Mouse (Mus musculus): ENCODE measurements around the gene Car15. TPM values are rescaled to one million over a fixed set of nuclear protein-coding genes. Genes with fewer than 3 reads are reported as not detected.
A peak's percentile ranks its signal among the peaks of the same experiment; 100 is the strongest.

Gene Car15
- polyA plus RNA-seq, 1 experiment from 2014 or later: 0.52 TPM

DNA sequence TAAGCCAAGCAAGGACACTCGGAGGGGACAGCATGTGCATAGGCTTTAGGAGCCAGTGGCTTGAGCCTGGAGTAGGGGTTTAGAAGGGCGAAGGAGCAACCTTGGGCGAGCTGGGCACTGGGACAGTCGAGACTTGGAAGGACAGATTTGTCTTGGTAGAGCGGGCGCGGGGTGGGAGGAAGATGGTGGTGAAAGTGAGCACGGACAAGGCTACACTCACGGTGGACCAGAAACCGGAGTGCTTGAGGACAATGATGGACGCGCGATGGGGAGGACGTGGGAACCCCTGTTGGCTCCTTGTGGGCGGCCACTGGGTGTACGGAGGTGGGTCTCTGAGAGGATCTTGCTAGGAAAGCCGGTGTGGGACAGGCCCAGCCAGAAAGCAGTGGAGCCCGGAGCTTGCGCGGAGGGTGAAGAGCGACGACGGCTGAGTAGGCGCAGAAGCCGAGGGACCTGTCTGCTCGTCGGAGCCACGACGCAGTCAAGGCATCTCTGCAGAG is 40.3 kb downstream of the Car15 start:
- Histone ChIP-seq H3K9ac (replicated peaks) (peak overlapping the region; percentile 51), H3K27me3 (ENCODE audit: insufficient read depth, low read length) (peaks cover 64% of the 10 kb centered on the region), H3K4me1 (ENCODE audit: insufficient read depth) (peaks cover 20% of the 10 kb centered on the region), H3K36me3 (replicated peaks; ENCODE audit: insufficient read depth, low read length) (no peaks in the 10 kb centered on the region), H3K9me3 (ENCODE audit: low read length) (no peaks in the 10 kb centered on the region), H3K27ac (ENCODE audit: low read depth) (peak overlapping the region; percentile 57), H3K4me3 (ENCODE audit: low read depth, low read length) (peak overlapping the region; percentile 49), H3K4me2 (ENCODE audit: low read depth, low read length) (peak overlapping the region; percentile 70)
- no peak for DNase-seq
- no peak for ATAC-seq
- WGBS (ENCODE audit: insufficient replicate concordance): 5% methylated on average over 29 of the region's 29 CpGs
- no peak for TF ChIP-seq CTCF (IDR thresholded peaks at IDR 0.05; ENCODE audit: low read depth)
- no peak for TF ChIP-seq EP300 (IDR thresholded peaks at IDR 0.05; ENCODE audit: low read depth)

DNA sequence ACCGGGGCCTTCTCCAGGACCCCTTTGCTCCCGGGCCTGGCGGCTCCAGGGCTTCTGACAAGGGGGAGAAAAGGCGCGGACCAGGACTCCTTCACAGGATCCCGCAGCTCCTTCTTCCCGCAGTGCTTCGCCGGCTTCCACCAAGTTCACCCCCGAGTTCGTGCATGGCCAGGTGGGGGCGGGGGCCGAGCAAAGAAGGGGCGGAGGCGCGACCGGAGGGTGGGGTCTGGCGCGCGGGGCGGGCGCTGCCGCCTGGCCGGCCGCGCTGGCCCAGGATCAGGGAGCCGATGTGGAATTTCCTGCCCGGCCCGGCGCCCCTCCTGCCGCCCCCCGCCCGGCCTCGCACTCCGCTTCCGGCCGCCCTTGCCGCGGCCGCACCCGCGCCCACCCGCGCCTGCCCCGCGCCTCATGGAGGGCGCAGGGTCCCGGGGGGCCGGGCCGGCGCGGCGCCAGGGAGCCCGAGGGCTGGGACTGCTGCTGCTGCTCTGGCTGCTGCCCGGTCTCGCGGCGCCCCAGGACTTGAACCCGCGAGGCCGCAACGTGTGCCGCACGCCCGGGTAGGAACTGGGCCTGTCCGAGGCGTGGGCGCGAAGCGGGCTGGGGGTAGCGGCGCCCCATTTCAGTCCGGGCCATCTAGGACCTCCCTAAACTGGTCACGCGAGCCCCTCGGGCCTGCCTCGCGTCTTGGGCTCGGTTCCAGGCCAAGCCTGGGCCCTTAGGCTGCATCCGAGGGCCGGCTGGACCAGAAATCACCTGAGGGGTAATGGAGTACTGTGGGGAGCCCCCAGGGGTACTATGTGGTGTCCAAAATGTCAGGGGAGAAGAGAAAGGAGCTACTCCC is 41.0 kb downstream of the Car15 start, which contains the start of gene Scarf2:
Gene Scarf2, plus strand, starts transcription at position 312 of the 841 bp plus-strand sequence.
- Histone ChIP-seq H3K36me3 (replicated peaks; ENCODE audit: insufficient read depth, low read length) (no peaks in the 10 kb centered on the region), H3K27me3 (ENCODE audit: insufficient read depth, low read length) (peaks cover 58% of the 10 kb centered on the region), H3K4me2 (ENCODE audit: low read depth, low read length) (peak within 1 kb of the TSS; percentile 70), H3K9me3 (ENCODE audit: low read length) (no peaks in the 10 kb centered on the region), H3K27ac (ENCODE audit: low read depth) (peak within 1 kb of the TSS; percentile 57), H3K4me1 (ENCODE audit: insufficient read depth) (peaks cover 16% of the 10 kb centered on the region), H3K4me3 (ENCODE audit: low read depth, low read length) (peak within 1 kb of the TSS; percentile 49), H3K9ac (replicated peaks) (peak within 1 kb of the TSS; percentile 51)
- DNase-seq (no peak), ATAC-seq (peak; percentile 25; the same call in 1 of the 2 replicates)
- no peak for TF ChIP-seq EP300 (IDR thresholded peaks at IDR 0.05; ENCODE audit: low read depth)
- TF ChIP-seq CTCF (IDR thresholded peaks at IDR 0.05; ENCODE audit: low read depth): no peak
- 3% methylated on average over 71 of the region's 81 CpGs for WGBS (ENCODE audit: insufficient replicate concordance)

DNA sequence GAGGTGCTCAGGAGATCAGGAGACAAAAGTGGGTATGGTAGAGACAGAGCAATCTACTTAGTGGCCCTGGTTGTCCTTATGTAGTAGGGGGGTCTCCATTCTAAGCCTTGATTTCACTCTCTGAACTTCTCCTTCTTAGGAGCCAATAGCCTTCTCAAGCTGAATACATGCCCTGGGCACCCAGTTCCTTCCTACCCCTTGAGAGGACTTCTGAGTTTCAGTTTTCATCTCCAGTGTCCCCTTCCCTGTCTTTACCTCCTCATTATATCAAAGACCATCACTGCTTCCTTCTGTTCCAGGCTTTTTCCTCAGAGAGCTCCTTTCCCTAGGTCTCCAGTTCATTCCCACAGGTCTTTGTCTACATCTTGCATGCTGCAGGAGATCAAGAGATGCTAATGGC is 41.6 kb downstream of the Car15 start:
- Histone ChIP-seq H3K9ac (replicated peaks) (no peak overlapping the region), H3K4me1 (ENCODE audit: insufficient read depth) (peaks cover 16% of the 10 kb centered on the region), H3K27me3 (ENCODE audit: insufficient read depth, low read length) (peaks cover 51% of the 10 kb centered on the region), H3K27ac (ENCODE audit: low read depth) (no peak overlapping the region), H3K9me3 (ENCODE audit: low read length) (no peaks in the 10 kb centered on the region), H3K4me2 (ENCODE audit: low read depth, low read length) (peak overlapping the region; percentile 70), H3K36me3 (replicated peaks; ENCODE audit: insufficient read depth, low read length) (0 out of 2 replicates have a peak, but pooled peaks cover 3% of the 10 kb centered on the region), H3K4me3 (ENCODE audit: low read depth, low read length) (peak overlapping the region; percentile 49)
- ATAC-seq: no peak
- no peak for DNase-seq
- TF ChIP-seq CTCF (IDR thresholded peaks at IDR 0.05; ENCODE audit: low read depth) (no peak), EP300 (IDR thresholded peaks at IDR 0.05; ENCODE audit: low read depth) (no peak)

DNA sequence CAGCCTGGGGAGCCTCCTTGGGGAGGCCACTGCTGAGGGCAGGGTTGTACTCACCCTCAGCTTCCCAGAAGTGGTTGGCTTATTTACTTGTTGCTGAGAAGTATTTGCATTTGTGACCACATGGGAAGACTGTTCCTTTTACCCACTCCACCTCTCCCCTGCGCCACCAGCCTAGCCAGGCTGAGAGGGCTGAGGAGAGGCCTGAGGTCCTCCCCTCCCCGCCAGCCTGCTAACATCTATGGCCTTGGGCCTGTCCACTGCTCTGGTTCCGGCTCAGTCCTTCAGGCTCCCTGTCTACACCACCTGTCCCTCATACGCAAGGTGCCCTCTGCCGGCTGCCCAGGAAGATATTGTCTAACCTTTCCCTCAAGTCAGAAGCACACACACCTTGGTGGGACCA is 42.5 kb downstream of the Car15 start:
- H3K27ac ChIP-seq (ENCODE audit: low read depth): no peak overlapping the region
- no peaks in the 10 kb centered on the region for H3K9me3 ChIP-seq (ENCODE audit: low read length)
- DNase-seq (no peak), ATAC-seq (no peak)
- no peak overlapping the region for H3K9ac ChIP-seq (replicated peaks)
- 62% methylated on average over 5 of the region's 5 CpGs for WGBS (ENCODE audit: insufficient replicate concordance)
- H3K4me3 ChIP-seq (ENCODE audit: low read depth, low read length): no peak overlapping the region
- no peak for TF ChIP-seq EP300 (IDR thresholded peaks at IDR 0.05; ENCODE audit: low read depth)
- no peak for TF ChIP-seq CTCF (IDR thresholded peaks at IDR 0.05; ENCODE audit: low read depth)
- no peak overlapping the region for H3K4me2 ChIP-seq (ENCODE audit: low read depth, low read length)
- peaks cover 16% of the 10 kb centered on the region for H3K4me1 ChIP-seq (ENCODE audit: insufficient read depth)
- H3K27me3 ChIP-seq (ENCODE audit: insufficient read depth, low read length): peaks cover 43% of the 10 kb centered on the region
- 0 out of 2 replicates have a peak, but pooled peaks cover 3% of the 10 kb centered on the region for H3K36me3 ChIP-seq (replicated peaks; ENCODE audit: insufficient read depth, low read length)

- no peak for DNase-seq
- Histone ChIP-seq H3K27me3 (ENCODE audit: insufficient read depth, low read length) (peaks cover 28% of the 10 kb centered on the region), H3K4me3 (ENCODE audit: low read depth, low read length) (no peak overlapping the region), H3K4me1 (ENCODE audit: insufficient read depth) (peaks cover 16% of the 10 kb centered on the region), H3K9ac (replicated peaks) (no peak overlapping the region), H3K4me2 (ENCODE audit: low read depth, low read length) (no peak overlapping the region), H3K9me3 (ENCODE audit: low read length) (no peaks in the 10 kb centered on the region), H3K27ac (ENCODE audit: low read depth) (no peak overlapping the region), H3K36me3 (replicated peaks; ENCODE audit: insufficient read depth, low read length) (peaks cover 9% of the 10 kb centered on the region; the same call in 1 of the 2 replicates)
- no peak for ATAC-seq
- 88% methylated on average over 4 of the region's 4 CpGs for WGBS (ENCODE audit: insufficient replicate concordance)
- TF ChIP-seq EP300 (IDR thresholded peaks at IDR 0.05; ENCODE audit: low read depth) (no peak), CTCF (IDR thresholded peaks at IDR 0.05; ENCODE audit: low read depth) (no peak)
Measured at GRCm38 (mm10) chr16:17794047-17794446, 44.1 kb downstream of the Car15 start.

- H3K9me3 ChIP-seq (ENCODE audit: low read length): no peaks in the 10 kb centered on the region
- peaks cover 12% of the 10 kb centered on the region; the same call in 1 of the 2 replicates for H3K36me3 ChIP-seq (replicated peaks; ENCODE audit: insufficient read depth, low read length)
- H3K9ac ChIP-seq (replicated peaks): no peak overlapping the region
- H3K4me3 ChIP-seq (ENCODE audit: low read depth, low read length): no peak overlapping the region
- no peak for DNase-seq
- no peak overlapping the region for H3K27ac ChIP-seq (ENCODE audit: low read depth)
- H3K4me2 ChIP-seq (ENCODE audit: low read depth, low read length): no peak overlapping the region
- H3K27me3 ChIP-seq (ENCODE audit: insufficient read depth, low read length): peaks cover 15% of the 10 kb centered on the region
- ATAC-seq: no peak
- peaks cover 11% of the 10 kb centered on the region for H3K4me1 ChIP-seq (ENCODE audit: insufficient read depth)
- no peak for TF ChIP-seq EP300 (IDR thresholded peaks at IDR 0.05; ENCODE audit: low read depth)
- TF ChIP-seq CTCF (IDR thresholded peaks at IDR 0.05; ENCODE audit: low read depth): no peak
- 80% methylated on average over 3 of the region's 3 CpGs for WGBS (ENCODE audit: insufficient replicate concordance)
Measured at GRCm38 (mm10) chr16:17792728-17793127, 45.4 kb downstream of the Car15 start.
